Mouse (Mus musculus) bone marrow, adult 2 months (tissue): Measurements from ENCODE around the gene Glb1. TPM values are rescaled to one million over a fixed set of nuclear protein-coding genes. Genes with fewer than 3 reads are reported as not detected.

Source experiments
- H3K27ac ChIP-seq: fragments of 200-500 bp; 2 replicates; pipeline ENCODE4 v1.5.1; 2012; ENCODE audit warnings: low read depth, mild to moderate bottlenecking, control low read depth, inconsistent platforms, low read length; ENCODE audit not compliant: control insufficient read depth, poor library complexity, insufficient read depth
- H3K4me1 ChIP-seq: fragments of 200-500 bp; 2 replicates; pipeline ENCODE4 v1.6.1; 2011; ENCODE audit warnings: low read length; ENCODE audit not compliant: control insufficient read depth, insufficient read depth
- H3K4me3 ChIP-seq: fragments of 200-500 bp; replicated peaks from 2 replicates; pipeline ENCODE3; 2011; ENCODE audit warnings: mild to moderate bottlenecking, low read depth, low read length, control low read depth; ENCODE audit not compliant: control insufficient read depth
- CTCF ChIP-seq: fragments of 200-500 bp; IDR thresholded peaks from 2 replicates; pipeline ENCODE4 v1.5.1; 2011; ENCODE audit warnings: low read length, control low read depth; ENCODE audit not compliant: control insufficient read depth, insufficient read depth
- POLR2A ChIP-seq: fragments of 200-500 bp; IDR thresholded peaks from 2 replicates; pipeline ENCODE4 v1.6.1; 2011; ENCODE audit warnings: low read depth, mild to moderate bottlenecking, control low read depth, low read length, borderline replicate concordance; ENCODE audit not compliant: control insufficient read depth
- WGBS: fragments of 180-500 bp; shearing (Covaris S2); methylation state at CpG from one replicate; pipeline ENCODE4 v1.1.7; 2018; 5-methylcytosine and 5-hydroxymethylcytosine counted together
- polyA plus RNA-seq: library from polyadenylated mRNA; stranded (reverse); fragments of >200 nt; gene quantifications from 2 replicates; pipeline ENCODE4 v1.2.4, GENCODE M21; 2011; ENCODE audit warnings: low replicate concordance; ENCODE audit not compliant: missing spikeins, insufficient read depth, insufficient read length

The Glb1 gene
- polyA plus RNA-seq, 1 experiment, result 11.0 TPM

DNA sequence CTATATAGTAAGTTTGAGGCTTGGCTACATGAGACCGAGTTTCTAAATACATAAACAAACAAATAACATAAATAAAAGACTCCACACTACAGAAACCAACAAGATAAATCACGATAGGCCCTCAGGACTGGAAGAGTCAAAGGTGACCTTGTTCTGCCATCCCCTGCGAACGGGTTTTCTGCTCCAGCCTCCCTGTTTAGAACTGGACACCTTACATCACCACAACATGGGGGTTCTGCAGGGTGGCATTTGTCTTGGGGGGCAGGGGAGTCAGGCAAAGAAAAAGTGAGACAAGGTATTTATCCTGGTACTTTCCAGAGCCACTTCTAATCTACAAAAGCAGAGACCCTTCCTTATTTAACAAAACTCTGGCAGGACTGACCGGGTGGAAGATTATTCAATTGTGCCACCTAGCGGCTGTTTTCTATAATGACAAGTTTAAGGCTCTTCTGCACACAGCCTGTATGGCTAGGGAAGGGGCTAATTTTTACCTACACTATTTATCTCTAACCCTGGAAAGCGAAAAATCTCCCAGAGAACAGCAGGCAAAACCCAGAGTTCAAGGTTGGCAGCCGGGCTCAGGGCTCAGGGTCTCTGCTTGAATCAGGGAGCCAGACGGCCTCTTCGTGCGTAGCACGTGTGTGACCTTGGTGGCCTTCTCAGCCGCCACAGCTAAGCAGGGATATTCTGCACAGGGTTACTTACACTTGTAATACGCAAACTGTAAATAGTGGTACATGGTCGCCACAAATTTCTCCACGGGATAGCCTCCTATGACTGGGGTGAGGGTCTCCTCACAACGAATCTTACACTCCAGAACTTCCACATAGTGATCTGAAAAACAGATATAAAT, 19.8 kb upstream of the Glb1 start:
- TF ChIP-seq CTCF (no peak), POLR2A (no peak)
- Histone ChIP-seq H3K4me1 (no peaks in the 10 kb centered on the region), H3K4me3 (no peak overlapping the region), H3K27ac (no peak overlapping the region)
- 72% methylated on average over 17 of the region's 17 CpGs for WGBS

DNA sequence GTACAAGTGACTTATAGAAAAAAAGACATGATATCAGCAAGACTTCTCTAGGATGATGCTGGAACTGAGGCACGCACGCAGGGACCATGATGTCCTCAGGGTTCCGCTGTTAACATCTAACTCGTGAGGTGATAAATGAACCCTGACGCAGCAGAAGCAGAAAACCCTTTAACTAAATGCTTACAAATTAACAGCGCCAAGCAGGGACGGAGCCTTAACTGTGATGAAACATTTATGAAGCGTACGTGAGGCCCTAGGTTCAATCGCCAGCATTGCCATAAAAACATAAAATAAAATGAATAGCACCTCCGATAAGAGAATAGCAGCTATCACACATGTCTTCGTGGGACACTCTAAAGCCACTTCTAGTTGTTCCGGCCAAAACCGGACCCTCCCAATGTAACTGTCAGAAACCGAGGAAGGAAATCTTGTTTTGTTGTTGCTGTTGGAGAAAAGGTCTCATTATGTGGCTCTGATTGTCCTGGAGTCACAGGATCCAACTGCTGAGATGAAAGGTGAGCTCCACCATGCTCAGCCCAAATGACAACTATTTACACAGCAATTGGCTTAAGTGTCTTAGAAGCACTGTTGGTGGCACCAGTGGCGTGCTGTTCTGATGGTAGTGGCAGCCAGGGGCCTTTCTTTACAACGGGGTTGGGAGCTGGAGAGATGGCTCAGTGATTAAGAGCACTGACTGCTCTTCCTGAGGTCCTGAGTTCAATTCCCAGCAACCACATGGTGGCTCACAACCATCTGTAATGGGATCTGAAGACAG, 17.8 kb upstream of the Glb1 start:
- WGBS, result 87% methylated on average over 17 of the region's 17 CpGs
- Histone ChIP-seq H3K4me1 (no peaks in the 10 kb centered on the region), H3K27ac (no peak overlapping the region), H3K4me3 (no peak overlapping the region)
- TF ChIP-seq CTCF, result no peak

DNA sequence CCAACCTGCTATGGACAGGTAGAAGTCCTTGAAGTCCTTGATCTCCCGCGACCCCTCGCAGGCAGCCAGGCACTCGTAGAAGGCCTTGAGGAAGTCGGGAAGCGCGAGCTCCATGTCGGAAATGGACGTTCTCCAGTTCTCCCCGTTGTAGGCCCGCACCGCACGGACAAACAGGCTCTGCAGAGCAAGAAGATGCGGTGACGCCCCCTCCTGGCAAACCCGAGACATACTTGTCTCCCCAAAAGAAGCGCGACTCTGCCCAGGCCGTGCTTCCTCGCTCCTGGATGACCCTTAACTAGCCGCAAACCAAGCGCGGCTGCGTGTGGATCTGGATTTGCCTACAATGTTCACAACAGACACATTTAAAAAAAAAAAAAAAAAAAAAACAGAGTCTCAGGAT, 16.2 kb upstream of the Glb1 start:
- WGBS, result 86% methylated on average over 24 of the region's 24 CpGs
- no peak overlapping the region for H3K27ac ChIP-seq
- no peaks in the 10 kb centered on the region for H3K4me1 ChIP-seq
- no peak overlapping the region for H3K4me3 ChIP-seq
- TF ChIP-seq POLR2A, result no peak

- WGBS, result 91% methylated on average over 10 of the region's 10 CpGs
- H3K4me3 ChIP-seq, result no peak overlapping the region
- H3K4me1 ChIP-seq, result no peaks in the 10 kb centered on the region
- TF ChIP-seq CTCF, result no peak
- no peak for TF ChIP-seq POLR2A
- H3K27ac ChIP-seq, result no peak overlapping the region
These were observed 15.7 kb upstream of the Glb1 start for GRCm38 (mm10) chr9:114385160-114385559.

GRCm38 (mm10) chr9:114387086-114387485, 13.8 kb upstream of the Glb1 start:
- Histone ChIP-seq H3K4me1 (no peaks in the 10 kb centered on the region), H3K27ac (no peak overlapping the region), H3K4me3 (no peak overlapping the region)
- no peak for TF ChIP-seq POLR2A
- no peak for TF ChIP-seq CTCF
- 71% methylated on average over 6 of the region's 6 CpGs for WGBS

- Histone ChIP-seq H3K27ac (no peak overlapping the region), H3K4me3 (no peak overlapping the region), H3K4me1 (no peaks in the 10 kb centered on the region)
- WGBS, result 87% methylated on average over 8 of the region's 8 CpGs
- TF ChIP-seq CTCF (no peak), POLR2A (no peak)
These were observed 12.6 kb upstream of the Glb1 start for GRCm38 (mm10) chr9:114388288-114388687.

GRCm38 (mm10) chr9:114388701-114389370, 12.0 kb upstream of the Glb1 start:
- WGBS, result 80% methylated on average over 3 of the region's 3 CpGs
- H3K4me1 ChIP-seq, result no peaks in the 10 kb centered on the region
- no peak overlapping the region for H3K4me3 ChIP-seq
- TF ChIP-seq POLR2A (no peak), CTCF (no peak)
- no peak overlapping the region for H3K27ac ChIP-seq

DNA sequence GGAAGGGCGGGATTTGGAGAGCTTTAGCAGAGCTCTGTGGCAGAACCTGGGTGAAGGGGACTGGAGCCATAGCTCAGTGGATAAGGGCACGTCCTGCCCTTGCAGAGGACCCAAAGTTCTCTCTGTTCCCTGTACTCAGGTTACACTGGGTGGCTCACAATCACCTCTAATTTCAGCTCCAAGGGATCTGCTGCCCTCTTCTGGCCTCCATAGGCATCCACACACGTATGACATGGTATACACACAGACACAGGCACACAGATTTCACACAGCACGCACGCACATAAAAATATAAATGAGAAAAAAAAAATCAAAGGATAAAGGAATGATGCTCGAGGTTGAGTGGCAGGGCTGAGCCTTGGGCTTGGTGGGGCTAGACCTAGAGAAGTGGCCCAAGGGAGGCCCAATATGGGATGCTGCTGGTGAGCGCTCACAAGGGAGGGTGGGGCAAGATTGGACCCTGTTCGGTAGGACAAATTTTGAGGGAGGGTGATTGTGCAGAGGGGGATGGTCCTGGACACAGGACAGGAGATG, 11.4 kb upstream of the Glb1 start:
- TF ChIP-seq CTCF, result peak; percentile 25; the same call in 1 of the 2 replicates
- TF ChIP-seq POLR2A, result no peak
- whole genome bisulfite sequencing, result 84% methylated on average over 8 of the region's 8 CpGs
- H3K27ac ChIP-seq, result no peak overlapping the region
- peak overlapping the region; percentile 41 for H3K4me3 ChIP-seq
- H3K4me1 ChIP-seq, result no peaks in the 10 kb centered on the region
